Mouse (Mus musculus): Measurements from ENCODE around the gene Sspn. TPM values are rescaled to one million over a fixed set of nuclear protein-coding genes. Genes with fewer than 3 reads are reported as not detected.

Gene Sspn
- total RNA-seq, 1 experiment = 0.27 TPM

DNA sequence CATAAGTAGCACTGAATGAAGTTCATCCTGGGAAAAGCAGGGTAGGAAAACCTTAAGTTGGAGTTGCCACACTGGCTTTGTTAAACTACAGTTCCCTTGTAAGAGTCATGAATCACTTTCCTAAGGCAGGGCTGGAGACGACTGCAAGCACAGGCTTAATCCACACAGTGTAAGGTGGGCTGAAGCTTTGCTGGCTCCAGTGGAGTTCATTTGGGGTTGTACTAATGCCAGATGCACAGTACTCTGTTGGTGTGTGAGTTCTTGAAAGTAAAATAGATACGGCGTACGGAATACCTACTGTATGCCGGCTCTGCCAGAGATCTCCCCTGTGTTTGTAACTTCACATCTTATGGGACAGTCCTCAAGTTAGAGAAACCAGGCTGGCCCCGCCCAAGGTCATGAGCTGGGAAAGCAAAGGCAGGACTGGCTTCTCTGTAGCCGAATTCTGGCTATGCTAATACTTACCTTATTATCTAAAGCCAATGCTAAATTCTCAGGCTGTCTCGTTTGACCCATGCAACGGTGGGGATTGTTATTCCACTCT is 3.3 kb downstream of the Sspn start:
- no peaks in the 10 kb centered on the region for H3K36me3 ChIP-seq (ENCODE audit: control insufficient read depth, insufficient read depth, low read length, poor library complexity, severe bottlenecking)
- in situ Hi-C loops (cut with MboI; ENCODE audit: low sequenced_read_pairs in 2 of 2, unreplicated experiment in 2 of 2) = no loop called here
- H3K9ac ChIP-seq (ENCODE audit: insufficient read depth, low read depth, low read length, poor library complexity, severe bottlenecking) = no peak overlapping the region
- no peak overlapping the region for H3K27ac ChIP-seq (ENCODE audit: insufficient read depth, low read depth, low read length, poor library complexity, severe bottlenecking)
- no peak for DNase-seq (ENCODE audit: low read depth, low spot score)
- H3K4me3 ChIP-seq (ENCODE audit: insufficient read depth in 1 of 2, low read depth in 1 of 2, low read length in 2 of 2, poor library complexity in 1 of 2, severe bottlenecking in 1 of 2) = no peak overlapping the region
- H3K9me3 ChIP-seq (ENCODE audit: control insufficient read depth, insufficient read depth, low read depth, low read length) = no peaks in the 10 kb centered on the region
- TF ChIP-seq HCFC1 (IDR thresholded peaks at IDR 0.05; ENCODE audit: borderline replicate concordance, insufficient read depth, low read length) = no peak
- no peak for TF ChIP-seq MAFK (IDR thresholded peaks at IDR 0.05; ENCODE audit: insufficient read depth, low read depth, low read length)
- no peak for TF ChIP-seq ZC3H11A (IDR thresholded peaks at IDR 0.05; ENCODE audit: borderline replicate concordance, low read depth, low read length)
- no peak for TF ChIP-seq CHD2 (IDR thresholded peaks at IDR 0.05; ENCODE audit: low read depth, low read length)
- TF ChIP-seq ZNF384 (IDR thresholded peaks at IDR 0.05; ENCODE audit: low read depth, low read length) = no peak
- H3K4me1 ChIP-seq (ENCODE audit: control insufficient read depth in 2 of 2, insufficient read depth in 2 of 2, low read length in 2 of 2, poor library complexity in 1 of 2) = peaks cover 6% of the 10 kb centered on the region in 2 experiments; a peak in 2 of 4 replicates

DNA sequence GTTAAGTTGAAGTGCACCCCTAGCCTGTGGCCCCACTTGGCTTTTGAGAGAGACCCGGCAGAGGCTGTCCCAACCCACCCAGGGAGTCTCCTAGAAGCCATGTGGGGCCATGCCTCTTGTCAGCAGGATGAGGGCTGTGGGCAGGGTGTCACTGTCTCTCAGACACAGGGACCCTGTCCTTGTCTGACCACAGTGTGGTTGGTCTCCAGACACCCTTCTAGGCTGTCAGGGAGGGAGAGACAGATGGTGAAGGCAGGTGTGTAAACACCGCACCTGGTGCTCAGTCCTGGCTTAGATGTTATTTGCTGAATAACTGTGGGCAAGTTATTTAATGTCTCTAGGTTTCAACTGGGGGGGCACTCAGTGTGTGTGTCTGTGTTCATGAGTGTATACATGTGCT is 4.5 kb downstream of the Sspn start:
- in situ Hi-C loops (cut with MboI; ENCODE audit: low sequenced_read_pairs in 2 of 2, unreplicated experiment in 2 of 2) = no loop called here
- Histone ChIP-seq H3K9me3 (ENCODE audit: control insufficient read depth, insufficient read depth, low read depth, low read length) (no peaks in the 10 kb centered on the region), H3K27ac (ENCODE audit: insufficient read depth, low read depth, low read length, poor library complexity, severe bottlenecking) (no peak overlapping the region), H3K36me3 (ENCODE audit: control insufficient read depth, insufficient read depth, low read length, poor library complexity, severe bottlenecking) (no peaks in the 10 kb centered on the region), H3K4me1 (ENCODE audit: control insufficient read depth in 2 of 2, insufficient read depth in 2 of 2, low read length in 2 of 2, poor library complexity in 1 of 2) (peaks cover 6% of the 10 kb centered on the region in 2 experiments; a peak in 2 of 4 replicates), H3K9ac (ENCODE audit: insufficient read depth, low read depth, low read length, poor library complexity, severe bottlenecking) (no peak overlapping the region), H3K4me3 (ENCODE audit: insufficient read depth in 1 of 2, low read depth in 1 of 2, low read length in 2 of 2, poor library complexity in 1 of 2, severe bottlenecking in 1 of 2) (no peak overlapping the region)
- no peak for DNase-seq (ENCODE audit: low read depth, low spot score)
- TF ChIP-seq MAFK (IDR thresholded peaks at IDR 0.05; ENCODE audit: insufficient read depth, low read depth, low read length) = no peak
- no peak for TF ChIP-seq CHD2 (IDR thresholded peaks at IDR 0.05; ENCODE audit: low read depth, low read length)
- no peak for TF ChIP-seq HCFC1 (IDR thresholded peaks at IDR 0.05; ENCODE audit: borderline replicate concordance, insufficient read depth, low read length)
- TF ChIP-seq ZNF384 (IDR thresholded peaks at IDR 0.05; ENCODE audit: low read depth, low read length) = no peak
- no peak for TF ChIP-seq ZC3H11A (IDR thresholded peaks at IDR 0.05; ENCODE audit: borderline replicate concordance, low read depth, low read length)

DNA sequence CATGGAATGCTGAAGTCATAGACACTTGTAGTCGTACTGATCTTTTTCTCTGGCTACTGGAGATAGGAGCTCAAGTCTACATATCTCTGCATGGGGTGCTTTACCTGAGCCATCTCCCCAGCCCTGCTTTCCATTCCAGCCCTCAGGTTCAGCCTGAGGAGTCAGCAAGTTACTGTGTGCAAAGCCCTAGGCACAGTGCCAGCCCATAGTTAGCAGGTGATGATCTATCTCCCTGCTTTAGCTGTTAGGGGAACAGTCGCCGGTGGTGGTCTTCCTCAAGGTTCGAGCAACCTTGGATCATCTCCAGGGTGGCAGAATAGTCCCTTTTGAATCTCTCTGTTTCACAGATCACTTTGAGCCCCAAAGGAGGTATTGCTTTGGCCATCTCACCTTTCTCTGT is 5.1 kb downstream of the Sspn start:
- no peak overlapping the region for H3K4me3 ChIP-seq (ENCODE audit: insufficient read depth in 1 of 2, low read depth in 1 of 2, low read length in 2 of 2, poor library complexity in 1 of 2, severe bottlenecking in 1 of 2)
- in situ Hi-C loops (cut with MboI; ENCODE audit: low sequenced_read_pairs in 2 of 2, unreplicated experiment in 2 of 2) = no loop called here
- DNase-seq (ENCODE audit: low read depth, low spot score) = no peak
- H3K4me1 ChIP-seq (ENCODE audit: control insufficient read depth in 2 of 2, insufficient read depth in 2 of 2, low read length in 2 of 2, poor library complexity in 1 of 2) = peaks cover 6% of the 10 kb centered on the region in 2 experiments; a peak in 2 of 4 replicates
- TF ChIP-seq ZC3H11A (IDR thresholded peaks at IDR 0.05; ENCODE audit: borderline replicate concordance, low read depth, low read length) (no peak), MAFK (IDR thresholded peaks at IDR 0.05; ENCODE audit: insufficient read depth, low read depth, low read length) (no peak), ZNF384 (IDR thresholded peaks at IDR 0.05; ENCODE audit: low read depth, low read length) (no peak), HCFC1 (IDR thresholded peaks at IDR 0.05; ENCODE audit: borderline replicate concordance, insufficient read depth, low read length) (no peak), CHD2 (IDR thresholded peaks at IDR 0.05; ENCODE audit: low read depth, low read length) (no peak)
- no peaks in the 10 kb centered on the region for H3K9me3 ChIP-seq (ENCODE audit: control insufficient read depth, insufficient read depth, low read depth, low read length)
- H3K27ac ChIP-seq (ENCODE audit: insufficient read depth, low read depth, low read length, poor library complexity, severe bottlenecking) = no peak overlapping the region
- no peak overlapping the region for H3K9ac ChIP-seq (ENCODE audit: insufficient read depth, low read depth, low read length, poor library complexity, severe bottlenecking)
- H3K36me3 ChIP-seq (ENCODE audit: control insufficient read depth, insufficient read depth, low read length, poor library complexity, severe bottlenecking) = no peaks in the 10 kb centered on the region

DNA sequence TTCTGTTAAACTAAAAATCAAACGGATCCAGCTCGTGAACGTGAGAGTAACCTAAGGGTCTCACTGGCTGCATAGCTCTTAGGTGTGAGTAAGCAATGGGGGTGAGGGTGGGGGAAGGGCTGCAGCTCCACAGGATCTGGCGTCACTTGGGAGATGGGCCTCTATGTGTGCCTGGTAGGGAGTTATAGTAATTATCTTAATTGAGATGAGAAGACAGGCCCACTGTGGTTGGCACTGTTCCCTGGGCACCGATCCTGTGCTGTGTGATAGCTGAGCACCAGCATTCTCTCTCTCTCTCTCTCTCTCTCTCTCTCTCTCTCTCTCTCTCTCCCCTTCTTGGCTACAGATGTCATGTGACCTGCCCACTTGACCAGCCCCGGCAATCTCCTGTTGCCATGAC is 9.4 kb downstream of the Sspn start:
- Histone ChIP-seq H3K9me3 (ENCODE audit: control insufficient read depth, insufficient read depth, low read depth, low read length) (no peaks in the 10 kb centered on the region), H3K4me1 (ENCODE audit: control insufficient read depth in 2 of 2, insufficient read depth in 2 of 2, low read length in 2 of 2, poor library complexity in 1 of 2) (no peaks in the 10 kb centered on the region; a peak in 1 of 4 replicates), H3K36me3 (ENCODE audit: control insufficient read depth, insufficient read depth, low read length, poor library complexity, severe bottlenecking) (no peaks in the 10 kb centered on the region), H3K9ac (ENCODE audit: insufficient read depth, low read depth, low read length, poor library complexity, severe bottlenecking) (no peak overlapping the region), H3K27ac (ENCODE audit: insufficient read depth, low read depth, low read length, poor library complexity, severe bottlenecking) (no peak overlapping the region), H3K4me3 (ENCODE audit: insufficient read depth in 1 of 2, low read depth in 1 of 2, low read length in 2 of 2, poor library complexity in 1 of 2, severe bottlenecking in 1 of 2) (no peak overlapping the region)
- in situ Hi-C loops (cut with MboI; ENCODE audit: low sequenced_read_pairs in 2 of 2, unreplicated experiment in 2 of 2) = no loop called here
- TF ChIP-seq ZNF384 (IDR thresholded peaks at IDR 0.05; ENCODE audit: low read depth, low read length) (no peak), MAFK (IDR thresholded peaks at IDR 0.05; ENCODE audit: insufficient read depth, low read depth, low read length) (no peak), CHD2 (IDR thresholded peaks at IDR 0.05; ENCODE audit: low read depth, low read length) (no peak), ZC3H11A (IDR thresholded peaks at IDR 0.05; ENCODE audit: borderline replicate concordance, low read depth, low read length) (no peak), HCFC1 (IDR thresholded peaks at IDR 0.05; ENCODE audit: borderline replicate concordance, insufficient read depth, low read length) (no peak)
- no peak for DNase-seq (ENCODE audit: low read depth, low spot score)
